Mouse (Mus musculus) heart, embryonic 14.5 days (tissue): ENCODE results near the gene Hyou1. TPM values are rescaled to one million over a fixed set of nuclear protein-coding genes. Genes with fewer than 3 reads are reported as not detected.
A peak's percentile ranks its signal among the peaks of the same experiment; 100 is the strongest.

Experiments
- ATAC-seq: fragments of 200-750 bp; cut with Nextera tagmentation; 2 replicates; pipeline ENCODE4 v1.8.0; 2017; ENCODE audit warnings: low read depth, moderate TSS enrichment; ENCODE audit not compliant: insufficient number of reproducible peaks, insufficient read depth, low FRiP score
- H3K27ac ChIP-seq, 2 experiments: fragments of 200-500 bp in 1 of 2; fragments of 300-500 bp in 1 of 2; sonication (generic) in 1 of 2; replicated peaks in 1 of 2; 2 replicates each; pipeline ENCODE4 v1.5.1; 2012 to 2014; ENCODE audit warnings: low read depth in 2 of 2, low read length in 2 of 2, control low read depth in 1 of 2, mild to moderate bottlenecking in 1 of 2, mixed read lengths in 1 of 2; ENCODE audit not compliant: control insufficient read depth in 1 of 2, insufficient read depth in 1 of 2
- H3K27me3 ChIP-seq: fragments of 300-500 bp; sonication (generic); 2 replicates; pipeline ENCODE4 v1.6.1; 2014; ENCODE audit warnings: mild to moderate bottlenecking, low read length, control low read depth; ENCODE audit not compliant: control insufficient read depth, insufficient read depth
- H3K36me3 ChIP-seq: fragments of 300-500 bp; sonication (generic); 2 replicates; pipeline ENCODE4 v1.6.1; 2014; ENCODE audit warnings: mild to moderate bottlenecking, control low read depth, low read length, mixed read lengths; ENCODE audit not compliant: control insufficient read depth, insufficient read depth
- H3K4me1 ChIP-seq, 2 experiments: fragments of 200-500 bp in 1 of 2; fragments of 300-500 bp in 1 of 2; sonication (generic) in 1 of 2; 2 replicates each; pipeline ENCODE4 v1.6.1; 2012 to 2014; ENCODE audit warnings: low read length in 2 of 2, control low read depth in 1 of 2, mixed read lengths in 1 of 2; ENCODE audit not compliant: control insufficient read depth in 2 of 2, insufficient read depth in 2 of 2
- H3K4me2 ChIP-seq: fragments of 300-500 bp; sonication (generic); 2 replicates; pipeline ENCODE4 v1.6.1; 2014; ENCODE audit warnings: mild to moderate bottlenecking, low read length
- H3K4me3 ChIP-seq, 2 experiments: fragments of 200-500 bp in 1 of 2; fragments of 300-500 bp in 1 of 2; sonication (generic) in 1 of 2; 2 replicates each; pipeline ENCODE4 v1.5.1; 2012 to 2014; ENCODE audit warnings: low read length in 2 of 2, mild to moderate bottlenecking in 2 of 2, control low read depth in 1 of 2, low read depth in 1 of 2, moderate library complexity in 1 of 2; ENCODE audit not compliant: control insufficient read depth in 1 of 2, insufficient read depth in 1 of 2
- H3K9ac ChIP-seq: fragments of 300-500 bp; sonication (generic); 2 replicates; pipeline ENCODE4 v1.6.1; 2014; ENCODE audit warnings: mild to moderate bottlenecking, low read length
- H3K9me3 ChIP-seq: fragments of 300-500 bp; sonication (generic); 2 replicates; pipeline ENCODE4 v1.6.1; 2016; ENCODE audit warnings: low read length, control low read depth; ENCODE audit not compliant: control insufficient read depth
- WGBS: fragments of 180-500 bp; shearing (Covaris S2); extraction: QIAGEN DNeasy Blood & Tissue Kit; methylation state at CpG from one replicate; pipeline ENCODE4 v1.1.7; 2014; 5-methylcytosine and 5-hydroxymethylcytosine counted together
- polyA plus RNA-seq: library from polyadenylated mRNA; unstranded; fragments of >200 nt; fragmentation: Nextera tagmentation; extraction: Ambion mirVana; gene quantifications from 2 replicates; pipeline ENCODE4 v1.2.1, GENCODE M21; 2014

Hyou1 gene
- 12.7 and 12.9 TPM in 2 replicates for polyA plus RNA-seq

GRCm38 (mm10) chr9:44379054-44379834 is at the start of gene Hyou1:
Hyou1 (plus strand) TSS chr9:44379490.
- under 1% methylated on average over 83 of the region's 83 CpGs for WGBS
- H3K27ac ChIP-seq: peak within 1 kb of the TSS; percentile 80 to 82
- no peaks in the 10 kb centered on the region for H3K9me3 ChIP-seq
- H3K36me3 ChIP-seq: peaks cover 36% of the 10 kb centered on the region
- H3K9ac ChIP-seq: peak within 1 kb of the TSS; percentile 92
- H3K4me3 ChIP-seq: peak within 1 kb of the TSS; percentile 76 to 86
- ATAC-seq: peak; percentile 98
- H3K27me3 ChIP-seq: no peaks in the 10 kb centered on the region
- H3K4me1 ChIP-seq: peaks cover 10 to 20% of the 10 kb centered on the region in 2 experiments; a peak in 3 of 4 replicates
- peak within 1 kb of the TSS; percentile 85 for H3K4me2 ChIP-seq

- no peak overlapping the region for H3K9ac ChIP-seq
- H3K9me3 ChIP-seq: no peaks in the 10 kb centered on the region
- ATAC-seq: no peak
- no peak overlapping the region for H3K27ac ChIP-seq
- 93% methylated on average over 6 of the region's 6 CpGs for WGBS
- no peak overlapping the region for H3K4me2 ChIP-seq
- no peaks in the 10 kb centered on the region for H3K27me3 ChIP-seq
- H3K4me1 ChIP-seq: peaks cover 7 to 11% of the 10 kb centered on the region in 2 experiments
- peaks cover 59% of the 10 kb centered on the region for H3K36me3 ChIP-seq
- no peak overlapping the region for H3K4me3 ChIP-seq
Observed at GRCm38 (mm10) chr9:44330736-44331135, 48.6 kb upstream of the Hyou1 start.

GRCm38 (mm10) chr9:44332918-44333638 is 46.2 kb upstream of the Hyou1 start:
- Histone ChIP-seq H3K4me2 (no peak overlapping the region), H3K4me1 (peaks cover 4 to 20% of the 10 kb centered on the region in 2 experiments; a peak in 3 of 4 replicates), H3K27me3 (no peaks in the 10 kb centered on the region), H3K27ac (no peak overlapping the region), H3K36me3 (peaks cover 74% of the 10 kb centered on the region), H3K4me3 (no peak overlapping the region), H3K9ac (no peak overlapping the region), H3K9me3 (no peaks in the 10 kb centered on the region)
- ATAC-seq: no peak
- WGBS: 94% methylated on average over 13 of the region's 13 CpGs

GRCm38 (mm10) chr9:44334396-44335330 is 44.6 kb upstream of the Hyou1 start, which contains the start of gene H2afx:
H2afx (plus strand) TSS chr9:44334694.
- Histone ChIP-seq H3K9me3 (no peaks in the 10 kb centered on the region), H3K4me3 (peak within 1 kb of the TSS; percentile 82 to 87), H3K4me2 (peak within 1 kb of the TSS; percentile 68), H3K27me3 (no peaks in the 10 kb centered on the region), H3K4me1 (peaks cover 4 to 20% of the 10 kb centered on the region in 2 experiments; a peak in 3 of 4 replicates), H3K9ac (peak within 1 kb of the TSS; percentile 99), H3K27ac (peak within 1 kb of the TSS; percentile 94 to 96), H3K36me3 (peaks cover 74% of the 10 kb centered on the region)
- under 1% methylated on average over 86 of the region's 91 CpGs for WGBS
- peak; percentile 92 for ATAC-seq

GRCm38 (mm10) chr9:44335331-44336092 is 43.8 kb upstream of the Hyou1 start:
- Histone ChIP-seq H3K4me1 (peaks cover 4 to 20% of the 10 kb centered on the region in 2 experiments; a peak in 3 of 4 replicates), H3K36me3 (peaks cover 73% of the 10 kb centered on the region), H3K4me3 (peak overlapping the region; percentile 82 to 87), H3K27me3 (no peaks in the 10 kb centered on the region), H3K27ac (peak overlapping the region; percentile 94 to 96), H3K4me2 (peak overlapping the region; percentile 68), H3K9me3 (no peaks in the 10 kb centered on the region), H3K9ac (peak overlapping the region; percentile 99)
- ATAC-seq: no peak; the same call in 1 of the 2 replicates
- WGBS: under 1% methylated on average over 43 of the region's 50 CpGs

GRCm38 (mm10) chr9:44336093-44336406 is 43.2 kb upstream of the Hyou1 start:
- Histone ChIP-seq H3K9me3 (no peaks in the 10 kb centered on the region), H3K27me3 (no peaks in the 10 kb centered on the region), H3K4me1 (peaks cover 4 to 20% of the 10 kb centered on the region in 2 experiments; a peak in 3 of 4 replicates), H3K4me2 (peak overlapping the region; percentile 68), H3K9ac (peak overlapping the region; percentile 99), H3K36me3 (peaks cover 71% of the 10 kb centered on the region), H3K4me3 (peak overlapping the region; percentile 82 to 87), H3K27ac (peak overlapping the region; percentile 94 to 96; a peak in 3 of 4 replicates)
- 4% methylated on average over 5 of the region's 5 CpGs for WGBS
- no peak for ATAC-seq
